Mouse (Mus musculus): ENCODE data around the gene P2rx6. TPM values are rescaled to one million over a fixed set of nuclear protein-coding genes. Genes with fewer than 3 reads are reported as not detected.

The P2rx6 gene
- total and polyA plus RNA-seq, 3 experiments: 0.11 TPM; not detected in 2

- H3K27me3 ChIP-seq (ENCODE audit: insufficient read depth, low read length): peaks cover 75% of the 10 kb centered on the region
- peaks cover 21% of the 10 kb centered on the region for H3K4me1 ChIP-seq (ENCODE audit: insufficient read depth, low read depth, low read length)
- DNase-seq (ENCODE audit: low spot score): no peak
- ATAC-seq (ENCODE audit: extremely low read depth, insufficient number of reproducible peaks, low FRiP score, poor library complexity, severe bottlenecking): no peak
- no peak overlapping the region for H3K4me3 ChIP-seq (ENCODE audit: low read depth, low read length)
- H3K36me3 ChIP-seq (replicated peaks): no peaks in the 10 kb centered on the region
- no peaks in the 10 kb centered on the region for H3K9me3 ChIP-seq (replicated peaks)
- TF ChIP-seq GATA1 (IDR thresholded peaks at IDR 0.05; ENCODE audit: borderline replicate concordance, low read length): no peak
Observed at GRCm38 (mm10) chr16:17564771-17565170, 3.1 kb downstream of the P2rx6 start.

GRCm38 (mm10) chr16:17566186-17566585 is 4.5 kb downstream of the P2rx6 start:
- Histone ChIP-seq H3K4me1 (ENCODE audit: insufficient read depth, low read depth, low read length) (peaks cover 16% of the 10 kb centered on the region), H3K4me3 (ENCODE audit: low read depth, low read length) (no peak overlapping the region), H3K27me3 (ENCODE audit: insufficient read depth, low read length) (peaks cover 71% of the 10 kb centered on the region), H3K36me3 (replicated peaks) (no peaks in the 10 kb centered on the region), H3K9me3 (replicated peaks) (no peaks in the 10 kb centered on the region)
- DNase-seq (ENCODE audit: low spot score) (no peak), ATAC-seq (ENCODE audit: extremely low read depth, insufficient number of reproducible peaks, low FRiP score, poor library complexity, severe bottlenecking) (no peak)
- TF ChIP-seq GATA1 (IDR thresholded peaks at IDR 0.05; ENCODE audit: borderline replicate concordance, low read length): no peak

GRCm38 (mm10) chr16:17575870-17576824 is 14.5 kb downstream of the P2rx6 start:
- Histone ChIP-seq H3K27me3 (ENCODE audit: insufficient read depth, low read length) (peaks cover 35% of the 10 kb centered on the region), H3K9me3 (replicated peaks) (no peaks in the 10 kb centered on the region), H3K4me1 (ENCODE audit: insufficient read depth, low read depth, low read length) (no peaks in the 10 kb centered on the region), H3K4me3 (ENCODE audit: low read depth, low read length) (no peak overlapping the region), H3K36me3 (replicated peaks) (no peaks in the 10 kb centered on the region)
- TF ChIP-seq POLR2AphosphoS5 (IDR thresholded peaks at IDR 0.05; ENCODE audit: insufficient replicate concordance, low read depth, low read length) (no peak), GATA2 (IDR thresholded peaks at IDR 0.05; ENCODE audit: borderline replicate concordance, low read depth, low read length) (no peak), GATA1 (IDR thresholded peaks at IDR 0.05; ENCODE audit: borderline replicate concordance, low read length) (no peak), TAL1 (conservative IDR thresholded peaks at IDR 0.05; ENCODE audit: low read depth, low read length) (no peak), CTCF (IDR thresholded peaks at IDR 0.05; ENCODE audit: low read depth, low read length) (no peak)
- ATAC-seq (ENCODE audit: extremely low read depth, insufficient number of reproducible peaks, low FRiP score, poor library complexity, severe bottlenecking) (no peak), DNase-seq (ENCODE audit: low spot score) (no peak)

- peaks cover 35% of the 10 kb centered on the region for H3K27me3 ChIP-seq (ENCODE audit: insufficient read depth, low read length)
- no peaks in the 10 kb centered on the region for H3K36me3 ChIP-seq (replicated peaks)
- H3K4me3 ChIP-seq (ENCODE audit: low read depth, low read length): no peak overlapping the region
- TF ChIP-seq GATA1 (IDR thresholded peaks at IDR 0.05; ENCODE audit: borderline replicate concordance, low read length): no peak
- TF ChIP-seq CTCF (IDR thresholded peaks at IDR 0.05; ENCODE audit: low read depth, low read length): no peak
- TF ChIP-seq GATA2 (IDR thresholded peaks at IDR 0.05; ENCODE audit: borderline replicate concordance, low read depth, low read length): no peak
- no peak for TF ChIP-seq TAL1 (conservative IDR thresholded peaks at IDR 0.05; ENCODE audit: low read depth, low read length)
- no peak for TF ChIP-seq POLR2AphosphoS5 (IDR thresholded peaks at IDR 0.05; ENCODE audit: insufficient replicate concordance, low read depth, low read length)
- no peaks in the 10 kb centered on the region for H3K4me1 ChIP-seq (ENCODE audit: insufficient read depth, low read depth, low read length)
- DNase-seq (ENCODE audit: low spot score) (no peak), ATAC-seq (ENCODE audit: extremely low read depth, insufficient number of reproducible peaks, low FRiP score, poor library complexity, severe bottlenecking) (no peak)
- H3K9me3 ChIP-seq (replicated peaks): no peaks in the 10 kb centered on the region
Observed at GRCm38 (mm10) chr16:17576825-17577215, 15.1 kb downstream of the P2rx6 start.

GRCm38 (mm10) chr16:17583064-17583463 is 21.4 kb downstream of the P2rx6 start, which contains the start of gene Slc7a4:
Gene Slc7a4, minus strand, starts transcription at chr16:17583214.
- DNase-seq (ENCODE audit: low spot score) (no peak), ATAC-seq (ENCODE audit: extremely low read depth, insufficient number of reproducible peaks, low FRiP score, poor library complexity, severe bottlenecking) (no peak)
- TF ChIP-seq TAL1 (conservative IDR thresholded peaks at IDR 0.05; ENCODE audit: low read depth, low read length): no peak
- no peak for TF ChIP-seq POLR2AphosphoS5 (IDR thresholded peaks at IDR 0.05; ENCODE audit: insufficient replicate concordance, low read depth, low read length)
- no peak for TF ChIP-seq GATA2 (IDR thresholded peaks at IDR 0.05; ENCODE audit: borderline replicate concordance, low read depth, low read length)
- TF ChIP-seq CTCF (IDR thresholded peaks at IDR 0.05; ENCODE audit: low read depth, low read length): peak; percentile 88
- no peak for TF ChIP-seq GATA1 (IDR thresholded peaks at IDR 0.05; ENCODE audit: borderline replicate concordance, low read length)
- no peak within 1 kb of the TSS for H3K4me3 ChIP-seq (ENCODE audit: low read depth, low read length)
- no peaks in the 10 kb centered on the region for H3K4me1 ChIP-seq (ENCODE audit: insufficient read depth, low read depth, low read length)
- H3K9me3 ChIP-seq (replicated peaks): peaks cover 1% of the 10 kb centered on the region
- no peaks in the 10 kb centered on the region for H3K36me3 ChIP-seq (replicated peaks)
- peaks cover 7% of the 10 kb centered on the region for H3K27me3 ChIP-seq (ENCODE audit: insufficient read depth, low read length)

- no peaks in the 10 kb centered on the region for H3K36me3 ChIP-seq (replicated peaks)
- DNase-seq (ENCODE audit: low spot score) (no peak), ATAC-seq (ENCODE audit: extremely low read depth, insufficient number of reproducible peaks, low FRiP score, poor library complexity, severe bottlenecking) (no peak)
- peaks cover 8% of the 10 kb centered on the region for H3K9me3 ChIP-seq (replicated peaks)
- no peak overlapping the region for H3K4me3 ChIP-seq (ENCODE audit: low read depth, low read length)
- peaks cover 7% of the 10 kb centered on the region for H3K27me3 ChIP-seq (ENCODE audit: insufficient read depth, low read length)
- no peaks in the 10 kb centered on the region for H3K4me1 ChIP-seq (ENCODE audit: insufficient read depth, low read depth, low read length)
- TF ChIP-seq GATA2 (IDR thresholded peaks at IDR 0.05; ENCODE audit: borderline replicate concordance, low read depth, low read length) (no peak), POLR2AphosphoS5 (IDR thresholded peaks at IDR 0.05; ENCODE audit: insufficient replicate concordance, low read depth, low read length) (no peak), TAL1 (conservative IDR thresholded peaks at IDR 0.05; ENCODE audit: low read depth, low read length) (no peak), CTCF (IDR thresholded peaks at IDR 0.05; ENCODE audit: low read depth, low read length) (no peak), GATA1 (IDR thresholded peaks at IDR 0.05; ENCODE audit: borderline replicate concordance, low read length) (no peak)
Observed at GRCm38 (mm10) chr16:17584555-17584954, 22.9 kb downstream of the P2rx6 start.
